Mouse (Mus musculus) right cerebral cortex, postnatal 36 days (tissue): ENCODE measurements around the gene Usmg5.
A peak's percentile ranks its signal among the peaks of the same experiment; 100 is the strongest.
"Not testable (repeated sequence)": the region's sequence is repeated elsewhere in the genome, so short reads cannot be mapped to it uniquely, and the experiment has no call there.

Experiments
- DNase-seq, 2 experiments: peaks; one replicate each; pipeline ENCODE4 v3.0.0; 2022; ENCODE audit warnings: low spot score in 2 of 2, mixed read lengths in 1 of 2

Usmg5 gene

DNA sequence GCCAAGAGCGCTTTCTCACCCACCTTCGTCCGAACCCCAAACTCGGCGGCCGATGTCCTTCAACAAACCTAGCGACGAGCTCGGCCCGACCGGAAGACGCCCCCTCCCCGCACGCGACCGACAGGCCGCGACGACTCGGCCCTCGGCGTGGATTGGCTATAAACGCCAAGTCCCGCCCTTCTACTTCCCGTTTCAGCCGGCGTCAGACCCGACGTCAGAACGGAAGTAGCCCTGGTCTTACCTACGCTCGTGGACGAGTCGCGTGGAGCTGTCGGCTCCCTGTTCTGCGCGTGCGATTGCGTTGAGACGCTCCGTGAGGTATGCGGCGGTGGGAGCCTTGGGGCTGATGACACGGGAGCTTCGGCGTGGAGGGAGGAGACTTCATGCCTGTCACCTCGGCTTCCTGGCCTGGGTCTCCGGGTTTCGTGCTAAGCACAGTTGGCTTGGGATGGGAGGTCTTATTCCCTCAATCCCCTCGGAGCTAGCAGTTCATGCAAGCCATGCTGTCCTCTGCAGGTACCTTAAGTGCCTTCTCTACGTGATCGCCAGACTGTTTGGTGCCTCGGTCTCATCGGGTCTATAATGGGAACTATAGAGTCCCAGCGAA, at the start of gene Usmg5, which contains the start of gene Pdcd11:
Gene Usmg5 (minus strand): TSS at position 98 of the 607 bp plus-strand sequence.
Gene Pdcd11 (plus strand): TSS at position 219 of the 607 bp plus-strand sequence.
- peak; percentile 95 to 98 for DNase-seq

DNA sequence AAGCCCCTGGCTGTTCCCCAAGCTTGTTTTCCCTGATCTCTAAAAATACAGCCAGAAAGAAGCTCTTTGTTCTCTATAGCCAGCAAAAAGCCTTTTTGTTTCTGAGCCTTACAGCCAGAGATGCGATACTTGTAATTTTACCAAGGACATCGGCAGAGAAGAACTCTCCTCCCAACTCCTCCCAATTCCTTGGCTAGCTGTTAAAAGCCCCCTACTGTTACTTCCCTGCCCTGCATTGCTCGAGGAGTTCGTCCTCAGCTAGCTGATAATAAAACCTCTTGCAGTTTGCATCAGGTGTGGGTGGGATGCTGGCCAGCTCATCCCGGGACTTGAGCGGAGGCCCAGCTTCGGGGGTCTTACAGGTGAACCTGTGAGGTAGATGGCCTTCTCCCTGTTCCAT, 49.2 kb upstream of the Usmg5 start:
- not testable (repeated sequence) for DNase-seq

DNA sequence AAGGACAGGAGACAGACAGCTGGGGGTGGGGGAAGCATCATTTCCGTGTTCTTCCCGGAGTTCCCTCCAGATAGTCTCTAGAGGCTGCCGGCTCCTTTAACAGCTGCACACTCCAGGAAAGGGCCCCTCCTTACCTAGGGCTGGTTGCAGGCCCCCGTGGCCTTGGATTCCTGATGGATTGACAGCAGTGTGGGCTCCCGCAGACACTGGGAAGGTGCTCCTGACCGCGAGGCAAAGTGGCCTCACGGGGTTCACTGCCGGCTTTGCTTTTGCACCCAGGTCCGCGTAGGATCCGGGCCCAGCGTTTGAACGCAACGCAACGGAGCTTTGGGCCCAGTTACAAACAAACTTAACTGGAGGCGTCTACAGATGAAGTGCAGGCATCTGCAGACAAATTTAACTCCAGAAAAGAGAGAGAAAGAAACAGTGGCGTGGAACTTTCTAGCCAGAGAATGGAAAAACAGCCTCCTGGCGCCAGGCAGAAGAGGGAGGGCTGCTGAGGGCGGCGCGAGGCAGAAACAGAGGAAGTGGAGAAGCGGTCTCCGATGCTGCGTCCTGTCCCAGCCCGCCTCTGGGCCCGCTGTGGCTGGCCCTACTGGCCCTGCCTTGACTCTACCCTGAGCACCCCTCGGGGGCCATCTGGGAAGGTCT, 47.4 kb upstream of the Usmg5 start, which contains the start of gene Calhm2:
Gene Calhm2 (minus strand): TSS at position 524 of the 651 bp plus-strand sequence.
- peak; percentile 59 to 60 for DNase-seq

GRCm38 (mm10) chr19:47137051-47137581, 46.7 kb upstream of the Usmg5 start:
- DNase-seq: peak in 1 of 2 experiments; percentile 39

DNA sequence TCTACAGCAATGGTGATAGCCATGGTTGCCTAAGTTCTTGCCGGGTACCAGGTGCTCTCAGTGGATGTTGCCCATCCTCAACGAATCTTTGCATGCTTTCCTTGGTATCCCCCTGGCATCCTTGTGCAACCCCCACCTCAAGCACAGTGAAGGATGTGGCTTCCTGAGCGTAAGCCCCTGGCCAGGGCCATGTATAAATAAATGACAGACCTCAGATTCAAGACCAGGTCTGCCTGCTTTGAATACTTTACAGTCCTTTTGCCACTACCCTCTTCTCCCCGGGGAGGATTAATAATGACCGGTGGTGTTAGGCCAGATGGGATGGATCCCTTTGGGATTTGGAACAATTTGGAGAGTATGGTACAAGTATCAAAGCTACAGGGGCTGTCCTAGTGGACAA, 45.7 kb upstream of the Usmg5 start:
- DNase-seq: no peak

DNA sequence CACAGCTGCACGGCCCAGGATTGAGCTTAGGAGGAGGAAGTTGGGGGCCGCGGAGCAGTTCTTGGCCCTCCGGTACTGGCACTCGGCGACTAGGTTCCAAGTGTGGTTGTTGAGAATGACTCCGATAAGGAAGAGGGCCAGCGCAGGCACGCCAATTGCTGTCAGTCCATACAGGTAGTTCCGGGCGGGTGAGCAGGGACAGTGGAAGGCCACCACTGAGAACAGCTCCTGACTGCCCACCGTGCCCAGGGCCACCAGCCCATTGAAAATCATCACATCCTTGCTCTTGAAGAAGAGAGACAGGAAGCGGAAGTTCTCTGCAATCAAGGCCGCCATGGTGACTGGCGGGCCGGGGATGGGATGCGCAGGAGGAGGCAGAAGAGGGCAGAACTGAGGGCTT, 45.1 kb upstream of the Usmg5 start:
- DNase-seq: no peak

DNA sequence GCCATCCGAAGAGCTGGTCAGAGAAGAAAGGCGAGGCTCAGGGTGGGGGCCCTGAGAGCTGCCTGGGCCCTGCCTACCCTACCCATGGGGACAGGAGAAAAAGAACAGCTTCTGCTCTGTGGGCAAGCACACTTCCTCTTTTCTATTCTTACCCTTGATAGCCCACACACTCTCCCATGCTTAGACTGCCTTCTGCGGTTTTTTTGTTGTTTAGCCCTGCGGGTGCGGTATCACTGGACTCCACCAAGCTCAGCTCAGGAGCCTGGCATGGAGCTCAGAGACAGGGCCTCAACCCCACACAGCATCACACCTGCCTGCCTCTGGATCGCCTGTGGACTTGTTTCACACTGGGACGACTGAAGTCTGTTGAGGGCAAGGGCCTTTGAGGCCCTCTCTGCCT, 42.7 kb upstream of the Usmg5 start:
- peak in 1 of 2 experiments; percentile 38 for DNase-seq

- DNase-seq: no peak
Measured at GRCm38 (mm10) chr19:47130551-47131125, 40.2 kb upstream of the Usmg5 start.

DNA sequence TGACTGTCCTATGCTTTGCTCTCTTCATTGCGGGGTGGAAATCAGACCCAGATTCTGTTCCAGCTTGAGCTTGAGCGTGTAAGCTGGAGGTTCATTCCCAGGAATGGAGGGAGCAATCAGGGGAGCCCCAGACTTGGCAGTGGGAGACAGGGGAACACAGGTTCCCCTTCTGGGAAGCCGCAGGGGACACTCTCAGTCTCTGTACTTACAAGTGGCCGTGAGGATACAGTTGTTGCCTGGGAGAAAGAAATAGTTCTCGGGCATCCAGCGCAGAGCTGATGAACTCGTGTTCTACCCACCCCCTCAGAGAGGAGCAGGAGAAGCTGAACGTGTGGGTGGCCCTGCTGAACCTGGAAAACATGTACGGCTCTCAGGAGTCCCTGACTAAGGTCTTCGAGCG, 38.4 kb upstream of the Usmg5 start:
- no peak for DNase-seq

- DNase-seq: no peak
Measured at GRCm38 (mm10) chr19:47128164-47128563, 37.7 kb upstream of the Usmg5 start.

DNA sequence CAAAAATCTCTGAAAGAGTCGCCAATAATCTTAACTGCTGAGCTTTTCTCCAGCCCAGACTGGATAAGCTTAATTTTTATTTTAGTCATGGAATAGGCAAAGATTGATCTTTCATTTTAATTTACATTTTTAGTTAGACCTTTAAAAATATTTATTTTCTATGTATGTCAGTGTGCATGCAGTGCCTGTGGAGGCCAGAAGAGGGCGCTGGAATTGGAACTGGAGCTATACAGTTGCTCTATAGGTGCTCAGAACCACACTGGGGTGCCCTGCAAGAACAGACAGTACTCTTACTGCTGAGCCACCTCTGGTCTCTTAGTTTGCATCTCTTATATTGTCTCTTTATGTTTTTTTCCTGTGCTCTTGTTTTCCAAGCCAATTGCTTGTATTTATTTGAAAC, 32.4 kb upstream of the Usmg5 start:
- no peak for DNase-seq

- DNase-seq: no peak
Measured at GRCm38 (mm10) chr19:47121054-47121453, 30.6 kb upstream of the Usmg5 start.

GRCm38 (mm10) chr19:47118634-47119033, 28.2 kb upstream of the Usmg5 start:
- DNase-seq: no peak

- DNase-seq: no peak
Measured at GRCm38 (mm10) chr19:47104641-47105271, 14.3 kb upstream of the Usmg5 start.

- DNase-seq: no peak
Measured at GRCm38 (mm10) chr19:47101080-47101479, 10.6 kb upstream of the Usmg5 start.

DNA sequence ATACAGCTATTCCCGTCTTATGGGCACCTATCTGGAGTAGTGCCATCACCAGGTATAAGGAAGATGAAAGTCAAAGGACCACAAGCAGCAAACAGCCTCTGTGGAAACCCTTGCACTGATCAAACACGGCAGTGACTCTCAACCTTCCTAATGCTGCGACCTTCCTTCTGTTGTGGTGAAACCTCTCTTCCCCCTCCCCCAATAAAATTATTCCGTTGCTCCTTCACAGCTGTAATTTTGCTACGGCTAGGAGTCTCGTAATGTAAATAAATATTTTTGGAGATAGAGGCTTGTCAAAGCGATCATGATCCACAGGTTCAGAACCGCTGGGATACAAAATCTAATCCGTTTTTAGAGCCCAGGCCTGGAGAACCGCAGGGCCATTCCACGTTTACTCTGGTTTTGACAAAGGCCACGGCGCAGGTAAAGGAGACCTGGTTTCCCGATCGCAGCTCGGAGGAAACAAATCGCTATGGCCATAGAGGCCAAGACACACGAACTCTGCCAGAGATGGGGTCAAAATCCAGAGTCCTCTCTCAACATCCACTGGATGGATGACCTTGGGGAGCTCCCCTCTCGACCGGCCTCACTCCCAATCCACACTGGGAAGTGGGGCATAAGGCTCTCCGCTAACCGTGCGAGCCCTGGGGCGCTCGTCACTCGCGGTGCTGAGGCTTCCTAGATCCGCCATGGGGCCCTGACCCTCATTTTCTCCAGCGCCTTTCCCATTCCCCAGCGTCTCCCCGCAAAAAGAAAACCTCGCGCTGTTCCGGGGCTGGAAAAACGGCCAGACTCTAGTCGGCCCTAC, 525 bp downstream of the Usmg5 start:
- DNase-seq: peak in 1 of 2 experiments; percentile 13

GRCm38 (mm10) chr19:47088226-47088625, 2.2 kb downstream of the Usmg5 start:
- DNase-seq: no peak

- DNase-seq: peak; percentile 76
Measured at GRCm38 (mm10) chr19:47067924-47068611, 22.4 kb downstream of the Usmg5 start.

DNA sequence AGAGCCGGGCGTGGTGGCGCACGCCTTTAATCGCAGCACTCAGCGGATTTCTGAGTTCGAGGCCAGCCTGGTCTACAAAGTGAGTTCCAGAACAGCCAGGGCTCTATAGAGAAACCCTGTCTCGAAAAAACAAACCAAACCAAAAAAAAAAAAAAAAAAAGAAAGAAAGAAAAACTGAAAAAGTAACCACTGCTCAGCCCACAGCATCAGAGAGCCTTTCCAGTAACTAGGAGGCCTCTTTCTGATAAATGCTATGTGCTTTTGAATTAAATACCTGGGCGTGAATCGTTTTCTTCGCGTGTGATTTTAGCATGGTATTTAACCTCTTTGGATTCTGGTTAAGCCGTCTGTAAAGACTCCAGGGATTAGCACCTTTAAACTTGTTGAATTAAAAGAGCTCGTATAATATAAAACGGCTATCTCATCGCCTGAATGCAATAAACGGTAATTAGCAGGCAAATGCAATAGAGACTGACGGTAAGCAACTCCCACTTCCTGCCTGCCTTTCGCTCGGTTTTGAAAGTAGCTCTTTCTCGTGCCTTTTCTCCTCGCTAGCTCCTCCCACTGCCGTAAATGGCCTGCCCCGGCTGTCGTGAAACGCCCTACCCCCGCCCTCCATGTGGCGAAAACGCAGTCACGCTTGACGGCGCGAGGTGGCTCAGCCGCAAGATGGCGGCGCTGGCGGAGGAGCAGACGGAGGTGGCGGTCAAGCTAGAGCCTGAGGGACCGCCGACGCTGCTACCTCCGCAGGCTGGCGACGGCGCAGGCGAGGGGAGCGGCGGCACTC, 23.2 kb downstream of the Usmg5 start, which contains the start of gene Taf5:
Gene Taf5 (plus strand): TSS at position 651 of the 787 bp plus-strand sequence.
- peak; percentile 92 to 94 for DNase-seq

- no peak for DNase-seq
Measured at GRCm38 (mm10) chr19:47065860-47066259, 24.6 kb downstream of the Usmg5 start.
